Mouse (Mus musculus) limb, embryonic 13.5 days (tissue): Measurements from ENCODE around the gene Ednra. TPM values are rescaled to one million over a fixed set of nuclear protein-coding genes. Genes with fewer than 3 reads are reported as not detected.
"Not testable (repeated sequence)": the region's sequence is repeated elsewhere in the genome, so short reads cannot be mapped to it uniquely, and the experiment has no call there.

ENCODE experiments used
- ATAC-seq: fragments of 200-750 bp; cut with Nextera tagmentation; 2 replicates; pipeline ENCODE4 v1.8.0; 2017; ENCODE audit warnings: low read depth, moderate number of reproducible peaks, moderate TSS enrichment; ENCODE audit not compliant: low FRiP score
- H3K27ac ChIP-seq: fragments of 300-500 bp; sonication (generic); 2 replicates; pipeline ENCODE4 v1.5.1; 2015; ENCODE audit warnings: inconsistent platforms, mild to moderate bottlenecking, moderate library complexity
- H3K27me3 ChIP-seq: fragments of 300-500 bp; sonication (generic); 2 replicates; pipeline ENCODE4 v1.6.1; 2015; ENCODE audit warnings: mild to moderate bottlenecking, inconsistent platforms
- H3K36me3 ChIP-seq: fragments of 300-500 bp; sonication (generic); 2 replicates; pipeline ENCODE4 v1.6.1; 2015; ENCODE audit warnings: inconsistent platforms, mild to moderate bottlenecking, moderate library complexity
- H3K4me1 ChIP-seq: fragments of 300-500 bp; sonication (generic); 2 replicates; pipeline ENCODE4 v1.6.1; 2015; ENCODE audit warnings: inconsistent platforms
- H3K4me2 ChIP-seq: fragments of 300-500 bp; sonication (generic); replicated peaks from 2 replicates; pipeline ENCODE4 v1.6.1; 2015; ENCODE audit warnings: inconsistent platforms, mild to moderate bottlenecking, moderate library complexity
- H3K4me3 ChIP-seq: fragments of 300-500 bp; sonication (generic); 2 replicates; pipeline ENCODE4 v1.5.1; 2015; ENCODE audit warnings: moderate library complexity, mild to moderate bottlenecking, inconsistent platforms
- H3K9ac ChIP-seq: fragments of 300-500 bp; sonication (generic); 2 replicates; pipeline ENCODE4 v1.6.1; 2015; ENCODE audit warnings: mild to moderate bottlenecking, inconsistent platforms
- H3K9me3 ChIP-seq: fragments of 300-500 bp; sonication (generic); 2 replicates; pipeline ENCODE4 v1.6.1; 2016; ENCODE audit warnings: inconsistent platforms
- WGBS: fragments of 180-500 bp; shearing (Covaris S2); methylation state at CpG from one replicate; pipeline ENCODE4 v1.1.7; 2015; 5-methylcytosine and 5-hydroxymethylcytosine counted together
- polyA plus RNA-seq: library from polyadenylated mRNA; unstranded; fragments of >200 nt; fragmentation: Nextera tagmentation; extraction: Ambion mirVana; gene quantifications from 2 replicates; pipeline ENCODE4 v1.2.1, GENCODE M21; 2015

The Ednra gene
- polyA plus RNA-seq, 1 experiment from 2014 or later = 42.2 TPM

- Histone ChIP-seq H3K9me3 (no peaks in the 10 kb centered on the region), H3K9ac (no peak overlapping the region), H3K4me3 (no peak overlapping the region), H3K27ac (peak overlapping the region; percentile 84), H3K36me3 (peaks cover 13% of the 10 kb centered on the region), H3K4me1 (peaks cover 68% of the 10 kb centered on the region), H3K27me3 (no peaks in the 10 kb centered on the region), H3K4me2 (no peak overlapping the region)
- 27% methylated on average over 7 of the region's 7 CpGs for WGBS
- no peak for ATAC-seq
These were observed 9.8 kb downstream of the Ednra start for GRCm38 (mm10) chr8:77714455-77714854.

GRCm38 (mm10) chr8:77713688-77714087, 10.6 kb downstream of the Ednra start:
- peak overlapping the region; percentile 32 for H3K4me2 ChIP-seq

DNA sequence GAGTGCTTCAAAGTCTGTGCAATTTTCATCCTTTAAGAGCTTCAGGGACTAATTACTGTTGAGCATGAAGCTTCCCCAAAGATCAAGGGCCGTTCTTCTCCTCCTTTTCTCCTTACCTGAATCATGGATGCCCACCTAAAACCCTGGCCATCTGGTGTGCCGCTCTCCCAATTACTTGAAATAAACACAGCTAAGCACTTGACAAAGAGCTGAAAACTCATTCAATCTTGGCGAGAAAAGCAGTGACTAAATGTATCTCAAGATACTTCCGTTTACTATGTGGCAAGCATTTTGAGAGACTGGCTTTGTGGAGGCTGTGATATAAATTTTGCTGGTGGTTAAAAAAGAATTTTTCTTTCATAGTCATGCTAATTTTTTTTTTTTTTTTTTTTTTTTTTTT, 19.5 kb downstream of the Ednra start:
- Histone ChIP-seq H3K4me2 (no peak overlapping the region), H3K9me3 (no peaks in the 10 kb centered on the region), H3K27ac (no peak overlapping the region), H3K27me3 (no peaks in the 10 kb centered on the region), H3K9ac (no peak overlapping the region), H3K36me3 (peaks cover 10% of the 10 kb centered on the region), H3K4me1 (peaks cover 11% of the 10 kb centered on the region), H3K4me3 (no peak overlapping the region)
- 89% methylated on average over 4 of the region's 4 CpGs for WGBS
- no peak for ATAC-seq

More at GRCm38 (mm10) chr8:77713688-77714087, 10.6 kb downstream of the Ednra start:
- no peak for ATAC-seq
- no peaks in the 10 kb centered on the region for H3K9me3 ChIP-seq
- no peak overlapping the region for H3K9ac ChIP-seq
- H3K4me1 ChIP-seq = peaks cover 67% of the 10 kb centered on the region
- H3K36me3 ChIP-seq = 0 out of 2 replicates have a peak, but pooled peaks cover 10% of the 10 kb centered on the region
- no peaks in the 10 kb centered on the region for H3K27me3 ChIP-seq
- H3K4me3 ChIP-seq = no peak overlapping the region
- H3K27ac ChIP-seq = peak overlapping the region; percentile 84
- 57% methylated on average over 5 of the region's 5 CpGs for WGBS

DNA sequence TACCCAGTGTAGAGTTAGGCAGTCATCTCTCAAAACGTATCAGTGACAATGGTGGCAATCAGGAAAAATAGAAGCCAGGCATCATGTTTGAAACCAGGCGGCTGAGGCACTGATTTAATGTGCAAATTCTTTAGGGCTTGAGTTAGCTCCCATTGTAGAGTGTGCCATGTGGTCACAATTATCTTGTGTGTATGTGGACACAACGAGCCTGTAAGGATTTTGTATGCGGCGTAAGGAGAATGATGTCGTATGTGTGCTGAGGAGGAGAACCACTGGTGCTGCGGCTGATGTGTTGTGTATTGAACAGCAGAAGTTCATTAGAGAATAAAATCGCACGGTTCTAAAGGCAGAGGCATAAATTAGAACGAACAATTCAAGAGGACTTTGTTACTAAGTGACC, 26.2 kb downstream of the Ednra start:
- Histone ChIP-seq H3K4me1 (peaks cover 26% of the 10 kb centered on the region), H3K4me3 (no peak overlapping the region), H3K36me3 (no peaks in the 10 kb centered on the region), H3K9ac (no peak overlapping the region), H3K4me2 (no peak overlapping the region), H3K9me3 (no peaks in the 10 kb centered on the region), H3K27ac (peak overlapping the region; percentile 44; the same call in 1 of the 2 replicates), H3K27me3 (no peaks in the 10 kb centered on the region)
- 34% methylated on average over 10 of the region's 10 CpGs for WGBS
- 0 out of 2 replicates have a peak, but pooled peaks have one; percentile 57 for ATAC-seq

GRCm38 (mm10) chr8:77696182-77696581, 28.1 kb downstream of the Ednra start:
- Histone ChIP-seq H3K9me3 (no peaks in the 10 kb centered on the region), H3K4me3 (no peak overlapping the region), H3K4me2 (no peak overlapping the region), H3K9ac (no peak overlapping the region), H3K27ac (no peak overlapping the region), H3K4me1 (peaks cover 27% of the 10 kb centered on the region), H3K36me3 (no peaks in the 10 kb centered on the region), H3K27me3 (no peaks in the 10 kb centered on the region)
- 86% methylated on average over 4 of the region's 4 CpGs for WGBS
- no peak for ATAC-seq

- no peaks in the 10 kb centered on the region for H3K36me3 ChIP-seq
- H3K9me3 ChIP-seq = no peaks in the 10 kb centered on the region
- no peak for ATAC-seq
- peaks cover 27% of the 10 kb centered on the region for H3K4me1 ChIP-seq
- H3K27me3 ChIP-seq = no peaks in the 10 kb centered on the region
- WGBS = 16% methylated on average over 5 of the region's 5 CpGs
- H3K9ac ChIP-seq = no peak overlapping the region
- no peak overlapping the region for H3K4me3 ChIP-seq
- H3K4me2 ChIP-seq = no peak overlapping the region
- peak overlapping the region; percentile 65; the same call in 1 of the 2 replicates for H3K27ac ChIP-seq
These were observed 28.7 kb downstream of the Ednra start for GRCm38 (mm10) chr8:77695486-77696058.

DNA sequence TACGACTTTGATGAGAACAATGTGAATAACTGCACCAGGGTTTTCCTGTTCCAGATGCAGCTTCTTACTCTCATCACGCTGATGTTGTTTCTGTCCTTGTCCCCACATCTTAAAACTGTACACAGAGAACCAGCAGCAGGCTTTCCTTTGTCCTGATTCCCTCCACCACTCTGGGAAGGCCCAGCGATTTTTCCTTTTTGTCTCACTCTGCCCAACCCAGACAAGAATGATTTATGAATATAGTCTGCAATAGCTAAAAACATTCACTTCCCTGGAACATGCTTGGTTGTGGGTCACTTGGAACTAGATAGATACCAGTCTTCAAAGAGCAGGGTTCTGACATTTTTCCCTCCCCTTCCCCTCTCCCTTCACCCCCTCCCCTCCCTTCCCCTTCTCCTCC, 29.2 kb downstream of the Ednra start:
- H3K4me3 ChIP-seq = no peak overlapping the region
- no peak overlapping the region for H3K4me2 ChIP-seq
- no peaks in the 10 kb centered on the region for H3K9me3 ChIP-seq
- H3K4me1 ChIP-seq = peaks cover 27% of the 10 kb centered on the region
- no peaks in the 10 kb centered on the region for H3K36me3 ChIP-seq
- WGBS = 60% methylated on average over 3 of the region's 3 CpGs
- H3K27ac ChIP-seq = no peak overlapping the region
- no peak for ATAC-seq
- no peaks in the 10 kb centered on the region for H3K27me3 ChIP-seq
- H3K9ac ChIP-seq = no peak overlapping the region

GRCm38 (mm10) chr8:77694588-77694987, 29.7 kb downstream of the Ednra start:
- Histone ChIP-seq H3K4me2 (no peak overlapping the region), H3K9me3 (no peaks in the 10 kb centered on the region), H3K27ac (no peak overlapping the region), H3K4me1 (peaks cover 27% of the 10 kb centered on the region), H3K9ac (no peak overlapping the region), H3K36me3 (no peaks in the 10 kb centered on the region), H3K4me3 (no peak overlapping the region), H3K27me3 (no peaks in the 10 kb centered on the region)
- no peak for ATAC-seq
- 89% methylated on average over 4 of the region's 4 CpGs for WGBS

GRCm38 (mm10) chr8:77689421-77690059, 34.7 kb downstream of the Ednra start:
- H3K9me3 ChIP-seq, H3K4me2 ChIP-seq, H3K27me3 ChIP-seq, ATAC-seq, H3K4me3 ChIP-seq, H3K4me1 ChIP-seq, H3K9ac ChIP-seq, H3K27ac ChIP-seq: not testable (repeated sequence)
- 89% methylated on average over 7 of the region's 7 CpGs for WGBS
- H3K36me3 ChIP-seq = peaks cover 17% of the 10 kb centered on the region

DNA sequence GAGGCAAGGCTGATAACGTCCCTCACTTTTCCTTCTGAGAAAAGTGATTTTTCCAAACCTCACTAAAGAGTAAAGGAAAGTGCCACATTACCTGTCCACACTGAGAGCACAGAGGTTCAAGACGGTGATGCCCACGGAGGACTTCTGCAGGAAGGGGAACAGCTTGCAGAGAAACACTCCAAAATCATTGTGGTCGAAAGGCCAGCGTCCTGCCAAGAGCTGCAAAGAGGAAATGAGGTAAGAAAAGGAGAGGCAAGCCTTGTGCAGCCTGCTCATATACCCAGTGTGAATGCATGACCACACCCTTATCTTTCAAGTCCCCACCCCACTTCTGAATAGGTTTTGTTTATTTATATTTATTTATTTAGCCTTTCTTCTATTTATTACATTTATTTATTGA, 35.3 kb downstream of the Ednra start:
- no peaks in the 10 kb centered on the region for H3K9me3 ChIP-seq
- H3K27ac ChIP-seq = no peak overlapping the region
- H3K9ac ChIP-seq = no peak overlapping the region
- H3K27me3 ChIP-seq = no peaks in the 10 kb centered on the region
- 78% methylated on average over 5 of the region's 5 CpGs for WGBS
- peaks cover 17% of the 10 kb centered on the region for H3K36me3 ChIP-seq
- H3K4me3 ChIP-seq = no peak overlapping the region
- H3K4me1 ChIP-seq = peaks cover 4% of the 10 kb centered on the region; the same call in 1 of the 2 replicates
- no peak overlapping the region for H3K4me2 ChIP-seq
- ATAC-seq = no peak

DNA sequence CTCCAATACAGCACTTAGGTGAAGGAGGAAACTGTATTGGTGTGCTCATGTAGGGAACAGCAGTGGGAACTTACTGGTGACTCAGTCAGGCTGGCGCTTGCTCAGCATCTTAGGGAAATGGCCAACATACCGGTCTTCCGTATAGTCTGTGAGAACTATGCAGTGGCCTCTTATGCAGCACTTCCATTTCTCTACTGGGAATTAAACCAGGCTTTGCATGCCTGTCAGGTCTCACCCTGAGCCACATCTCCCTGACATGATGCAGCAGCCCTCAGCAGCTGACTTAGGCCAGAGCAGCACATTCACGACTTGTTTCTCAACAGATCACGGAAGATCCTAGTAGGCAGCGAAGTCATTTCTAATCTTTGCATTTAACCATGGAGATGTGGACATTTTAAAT, 39.9 kb downstream of the Ednra start:
- no peaks in the 10 kb centered on the region for H3K9me3 ChIP-seq
- no peak for ATAC-seq
- no peaks in the 10 kb centered on the region for H3K27me3 ChIP-seq
- no peak overlapping the region for H3K27ac ChIP-seq
- H3K9ac ChIP-seq = no peak overlapping the region
- H3K4me3 ChIP-seq = no peak overlapping the region
- H3K4me2 ChIP-seq = no peak overlapping the region
- WGBS = 81% methylated on average over 6 of the region's 6 CpGs
- peaks cover 17% of the 10 kb centered on the region for H3K36me3 ChIP-seq
- peaks cover 14% of the 10 kb centered on the region for H3K4me1 ChIP-seq

GRCm38 (mm10) chr8:77683356-77684106, 40.7 kb downstream of the Ednra start:
- Histone ChIP-seq H3K4me2 (no peak overlapping the region), H3K9me3 (no peaks in the 10 kb centered on the region), H3K27me3 (no peaks in the 10 kb centered on the region), H3K4me3 (no peak overlapping the region), H3K27ac (no peak overlapping the region), H3K9ac (no peak overlapping the region), H3K4me1 (peaks cover 14% of the 10 kb centered on the region), H3K36me3 (peaks cover 17% of the 10 kb centered on the region)
- ATAC-seq = no peak
- 76% methylated on average over 6 of the region's 6 CpGs for WGBS
